Mouse (Mus musculus) thymus, adult 2 months (tissue): ENCODE measurements around the gene Otop2.

Experiments
- CTCF ChIP-seq: fragments of 200-500 bp; IDR thresholded peaks from 2 replicates; pipeline ENCODE4 v1.5.1; 2012; ENCODE audit warnings: mild to moderate bottlenecking, control low read depth, low read length, moderate library complexity, borderline replicate concordance; ENCODE audit not compliant: control insufficient read depth, poor library complexity, insufficient read depth; ENCODE audit errors: extremely low read depth
- POLR2A ChIP-seq: fragments of 200-500 bp; IDR thresholded peaks from 2 replicates; pipeline ENCODE4 v1.6.1; 2012; ENCODE audit warnings: mild to moderate bottlenecking, low read length, control low read depth, moderate library complexity; ENCODE audit not compliant: control insufficient read depth, poor library complexity, insufficient read depth; ENCODE audit errors: extremely low read depth

GRCm38 (mm10) chr11:115274771-115275170 is 32.2 kb upstream of the Otop2 start:
- TF ChIP-seq CTCF = no peak
- no peak for TF ChIP-seq POLR2A
